Mouse (Mus musculus): ENCODE results near the gene Kin. TPM values are rescaled to one million over a fixed set of nuclear protein-coding genes. Genes with fewer than 3 reads are reported as not detected.
A peak's percentile ranks its signal among the peaks of the same experiment; 100 is the strongest.

Kin gene
- polyA plus RNA-seq, 1 experiment from 2014 or later: 39.3 TPM

- peaks cover 44% of the 10 kb centered on the region for H3K4me1 ChIP-seq
- no peak for ATAC-seq (replicated peaks)
Observed at GRCm38 (mm10) chr2:10079745-10080309, 566 bp upstream of the Kin start.

GRCm38 (mm10) chr2:10081453-10082080 is 1.2 kb downstream of the Kin start:
- WGBS: 92% methylated on average over 5 of the region's 5 CpGs
- Histone ChIP-seq H3K27me3 (no peaks in the 10 kb centered on the region), H3K4me1 (peaks cover 45% of the 10 kb centered on the region), H3K4me2 (replicated peaks) (peak overlapping the region; percentile 68), H3K9ac (replicated peaks) (peak overlapping the region; percentile 96), H3K27ac (replicated peaks) (no peak overlapping the region), H3K36me3 (peaks cover 5% of the 10 kb centered on the region; the same call in 1 of the 2 replicates), H3K9me3 (no peaks in the 10 kb centered on the region), H3K4me3 (peak overlapping the region; percentile 95)
- ATAC-seq (replicated peaks): no peak

More at GRCm38 (mm10) chr2:10079745-10080309, 566 bp upstream of the Kin start:
- Histone ChIP-seq H3K9me3 (no peaks in the 10 kb centered on the region), H3K4me2 (replicated peaks) (peak overlapping the region; percentile 51), H3K27ac (replicated peaks) (peak overlapping the region; percentile 90), H3K27me3 (no peaks in the 10 kb centered on the region), H3K9ac (replicated peaks) (peak overlapping the region; percentile 96), H3K4me3 (peak overlapping the region; percentile 95), H3K36me3 (no peaks in the 10 kb centered on the region)
- 0% methylated on average over 28 of the region's 28 CpGs for WGBS

GRCm38 (mm10) chr2:10082737-10083136 is 2.3 kb downstream of the Kin start:
- WGBS: 88% methylated on average over 1 of the region's 1 CpGs
- no peak overlapping the region for H3K9ac ChIP-seq (replicated peaks)
- no peak for ATAC-seq (replicated peaks)
- H3K4me1 ChIP-seq: peaks cover 38% of the 10 kb centered on the region
- no peaks in the 10 kb centered on the region for H3K9me3 ChIP-seq
- H3K27me3 ChIP-seq: no peaks in the 10 kb centered on the region
- no peak overlapping the region for H3K27ac ChIP-seq (replicated peaks)
- peaks cover 13% of the 10 kb centered on the region for H3K36me3 ChIP-seq
- H3K4me2 ChIP-seq (replicated peaks): no peak overlapping the region
- no peak overlapping the region for H3K4me3 ChIP-seq

DNA sequence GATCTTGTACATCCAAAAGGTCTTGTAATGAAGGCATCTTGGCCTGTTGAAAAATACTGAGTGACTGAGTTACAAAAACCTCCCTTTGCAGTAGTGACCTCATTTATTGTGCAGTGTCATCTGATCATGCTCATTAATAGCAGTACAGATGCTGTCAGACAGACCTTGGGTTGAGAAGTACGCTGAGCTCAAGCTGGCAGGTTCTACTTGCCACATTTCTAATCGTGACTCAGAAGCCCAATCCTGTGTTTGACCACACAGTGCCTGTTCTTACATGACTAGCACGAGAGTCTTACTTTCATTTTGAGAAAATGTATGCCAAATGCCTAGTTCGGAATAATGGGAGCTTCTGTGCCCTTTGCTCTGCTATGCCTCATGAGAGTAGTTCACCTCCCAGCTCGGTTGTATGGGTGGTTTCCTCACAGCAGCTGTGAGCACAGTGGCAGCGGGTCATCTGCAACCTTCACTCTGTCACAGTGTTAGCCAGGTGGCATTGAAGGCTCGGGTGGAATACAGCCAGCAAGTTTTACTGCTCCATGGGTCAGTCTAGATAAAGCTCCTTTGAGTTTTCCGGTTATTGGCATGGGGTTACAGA is 7.0 kb downstream of the Kin start:
- Histone ChIP-seq H3K36me3 (peaks cover 46% of the 10 kb centered on the region), H3K27me3 (no peaks in the 10 kb centered on the region), H3K9ac (replicated peaks) (no peak overlapping the region), H3K4me1 (peaks cover 11% of the 10 kb centered on the region), H3K9me3 (no peaks in the 10 kb centered on the region), H3K4me3 (no peak overlapping the region), H3K4me2 (replicated peaks) (no peak overlapping the region), H3K27ac (replicated peaks) (no peak overlapping the region)
- no peak for ATAC-seq (replicated peaks)
- WGBS: 86% methylated on average over 8 of the region's 8 CpGs

- WGBS: 92% methylated on average over 14 of the region's 14 CpGs
- Histone ChIP-seq H3K27ac (replicated peaks) (no peak overlapping the region), H3K9me3 (no peaks in the 10 kb centered on the region), H3K4me2 (replicated peaks) (no peak overlapping the region), H3K4me1 (no peaks in the 10 kb centered on the region), H3K9ac (replicated peaks) (no peak overlapping the region), H3K27me3 (no peaks in the 10 kb centered on the region), H3K36me3 (peaks cover 40% of the 10 kb centered on the region), H3K4me3 (no peak overlapping the region)
- no peak for ATAC-seq (replicated peaks)
Observed at GRCm38 (mm10) chr2:10094327-10095100, 14.1 kb downstream of the Kin start.

DNA sequence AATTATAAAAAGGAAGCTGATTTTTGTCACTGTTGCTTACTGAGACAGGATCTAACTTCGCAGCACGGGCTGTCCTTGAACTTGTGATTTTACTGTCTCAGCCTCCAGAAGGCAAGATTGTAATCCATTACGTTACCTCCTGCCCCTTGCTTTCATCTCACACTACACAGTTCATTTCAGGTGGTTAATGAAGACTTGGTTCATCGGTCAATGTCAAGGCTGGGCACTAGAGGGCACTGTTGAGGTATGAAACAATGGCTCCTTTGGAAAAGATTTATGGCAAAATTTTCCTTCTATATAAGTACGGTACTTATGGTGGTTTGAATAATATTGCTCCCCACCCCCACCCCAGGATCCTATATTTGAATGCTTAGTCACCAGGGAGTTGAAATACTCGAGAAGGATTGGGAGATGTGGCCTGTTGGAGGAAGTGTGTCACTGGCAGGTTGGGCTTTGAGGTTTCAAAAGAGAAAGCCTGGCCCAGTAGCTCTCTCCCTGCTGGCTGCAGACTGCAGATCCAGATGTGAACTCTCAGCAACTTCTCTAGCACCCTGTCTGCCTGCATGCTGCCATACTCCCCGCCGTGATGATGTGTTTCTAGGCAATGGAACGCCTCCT is 18.3 kb downstream of the Kin start:
- WGBS: 37% methylated on average over 9 of the region's 9 CpGs
- H3K4me1 ChIP-seq: no peaks in the 10 kb centered on the region
- ATAC-seq (replicated peaks): no peak
- H3K9me3 ChIP-seq: no peaks in the 10 kb centered on the region
- H3K4me2 ChIP-seq (replicated peaks): no peak overlapping the region
- H3K9ac ChIP-seq (replicated peaks): no peak overlapping the region
- no peaks in the 10 kb centered on the region for H3K27me3 ChIP-seq
- 0 out of 2 replicates have a peak, but pooled peaks cover 4% of the 10 kb centered on the region for H3K36me3 ChIP-seq
- H3K27ac ChIP-seq (replicated peaks): no peak overlapping the region
- no peak overlapping the region for H3K4me3 ChIP-seq

- no peaks in the 10 kb centered on the region for H3K4me1 ChIP-seq
- no peak for ATAC-seq (replicated peaks)
- WGBS: 71% methylated on average over 2 of the region's 2 CpGs
Observed at GRCm38 (mm10) chr2:10100471-10100870, 20.1 kb downstream of the Kin start.

GRCm38 (mm10) chr2:10101180-10101579 is 20.8 kb downstream of the Kin start:
- Histone ChIP-seq H3K4me2 (replicated peaks) (no peak overlapping the region), H3K27me3 (no peaks in the 10 kb centered on the region), H3K36me3 (no peaks in the 10 kb centered on the region), H3K4me1 (no peaks in the 10 kb centered on the region), H3K9ac (replicated peaks) (no peak overlapping the region), H3K27ac (replicated peaks) (no peak overlapping the region), H3K4me3 (no peak overlapping the region), H3K9me3 (no peaks in the 10 kb centered on the region)
- 44% methylated on average over 6 of the region's 6 CpGs for WGBS
- ATAC-seq (replicated peaks): peak; percentile 46

More at GRCm38 (mm10) chr2:10100471-10100870, 20.1 kb downstream of the Kin start:
- Histone ChIP-seq H3K4me2 (replicated peaks) (no peak overlapping the region), H3K27ac (replicated peaks) (no peak overlapping the region), H3K27me3 (no peaks in the 10 kb centered on the region), H3K9ac (replicated peaks) (no peak overlapping the region), H3K9me3 (no peaks in the 10 kb centered on the region), H3K4me3 (no peak overlapping the region), H3K36me3 (no peaks in the 10 kb centered on the region)

- Histone ChIP-seq H3K9me3 (no peaks in the 10 kb centered on the region), H3K9ac (replicated peaks) (no peak overlapping the region), H3K36me3 (no peaks in the 10 kb centered on the region), H3K4me1 (no peaks in the 10 kb centered on the region), H3K27me3 (no peaks in the 10 kb centered on the region), H3K4me2 (replicated peaks) (no peak overlapping the region), H3K4me3 (no peak overlapping the region), H3K27ac (replicated peaks) (no peak overlapping the region)
- ATAC-seq (replicated peaks): no peak
- WGBS: 77% methylated on average over 6 of the region's 6 CpGs
Observed at GRCm38 (mm10) chr2:10108535-10109189, 28.3 kb downstream of the Kin start.

DNA sequence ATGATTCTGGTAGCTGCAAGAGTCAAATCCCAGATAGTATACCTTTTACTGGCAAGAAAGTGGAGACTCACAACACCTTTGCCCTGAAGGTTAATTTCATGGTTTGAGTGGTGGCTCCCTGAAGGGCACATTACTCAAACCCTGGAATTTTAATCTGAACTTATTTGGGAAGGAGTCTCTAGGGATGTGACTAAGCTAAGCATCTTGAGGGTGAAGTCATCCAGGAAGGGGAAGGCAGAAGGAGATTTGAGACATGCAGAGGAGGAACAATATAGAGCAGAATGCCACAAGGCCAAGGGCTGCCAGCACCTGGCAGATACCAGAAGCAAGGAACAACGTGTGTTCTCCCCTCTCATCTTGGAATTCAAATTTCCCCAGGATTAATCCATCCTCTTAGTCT is 38.4 kb downstream of the Kin start:
- no peaks in the 10 kb centered on the region for H3K9me3 ChIP-seq
- H3K36me3 ChIP-seq: no peaks in the 10 kb centered on the region
- no peaks in the 10 kb centered on the region for H3K27me3 ChIP-seq
- H3K27ac ChIP-seq (replicated peaks): no peak overlapping the region
- no peak overlapping the region for H3K9ac ChIP-seq (replicated peaks)
- 63% methylated on average over 1 of the region's 1 CpGs for WGBS
- H3K4me2 ChIP-seq (replicated peaks): no peak overlapping the region
- no peaks in the 10 kb centered on the region for H3K4me1 ChIP-seq
- no peak for ATAC-seq (replicated peaks)
- H3K4me3 ChIP-seq: no peak overlapping the region

- Histone ChIP-seq H3K9ac (replicated peaks) (no peak overlapping the region), H3K27ac (replicated peaks) (no peak overlapping the region), H3K4me1 (no peaks in the 10 kb centered on the region), H3K27me3 (no peaks in the 10 kb centered on the region), H3K4me3 (no peak overlapping the region), H3K4me2 (replicated peaks) (no peak overlapping the region), H3K36me3 (no peaks in the 10 kb centered on the region), H3K9me3 (no peaks in the 10 kb centered on the region)
- no peak for ATAC-seq (replicated peaks)
- 86% methylated on average over 8 of the region's 8 CpGs for WGBS
Observed at GRCm38 (mm10) chr2:10119276-10119675, 38.9 kb downstream of the Kin start.
